Mouse (Mus musculus): ENCODE measurements at regions not wholly inside any gene's neighbourhood (a gene's known extent, or its start where the extent isn't known, plus 50 kb on each side); places are given as distances from the start of the nearest gene placed in this dataset.
A peak's percentile ranks its signal among the peaks of the same experiment; 100 is the strongest.

GRCm38 (mm10) chr12:69434315-69434714, 62.1 kb upstream of the Gm9887 start:
- H3K27me3 ChIP-seq (ENCODE audit: control insufficient read depth, insufficient read depth, low read length): no peaks in the 10 kb centered on the region
- peaks cover 3% of the 10 kb centered on the region; the same call in 1 of the 2 replicates for H3K9me3 ChIP-seq (replicated peaks; ENCODE audit: control insufficient read depth, low read length)
- 23% methylated on average over 4 of the region's 4 CpGs for WGBS
- no peaks in the 10 kb centered on the region for H3K36me3 ChIP-seq (ENCODE audit: control insufficient read depth, insufficient read depth, low read length)
- peak; percentile 47; the same call in 1 of the 2 replicates for ATAC-seq (ENCODE audit: insufficient read depth, low FRiP score)
- H3K4me3 ChIP-seq (replicated peaks; ENCODE audit: low read length): no peak overlapping the region
- H3K9ac ChIP-seq (ENCODE audit: low read length): no peak overlapping the region
- H3K4me1 ChIP-seq (ENCODE audit: control insufficient read depth, insufficient read depth, low read length): peaks cover 19% of the 10 kb centered on the region
- no peak overlapping the region for H3K4me2 ChIP-seq (ENCODE audit: low read depth, low read length)
- peak overlapping the region; percentile 84 for H3K27ac ChIP-seq (ENCODE audit: low read length)

- no peaks in the 10 kb centered on the region for H3K27me3 ChIP-seq (ENCODE audit: control insufficient read depth, insufficient read depth, low read length)
- WGBS: 18% methylated on average over 7 of the region's 7 CpGs
- no peak overlapping the region for H3K4me2 ChIP-seq (ENCODE audit: low read depth, low read length)
- peaks cover 19% of the 10 kb centered on the region for H3K4me1 ChIP-seq (ENCODE audit: control insufficient read depth, insufficient read depth, low read length)
- peak overlapping the region; percentile 39; the same call in 1 of the 2 replicates for H3K9ac ChIP-seq (ENCODE audit: low read length)
- H3K36me3 ChIP-seq (ENCODE audit: control insufficient read depth, insufficient read depth, low read length): no peaks in the 10 kb centered on the region
- H3K4me3 ChIP-seq (replicated peaks; ENCODE audit: low read length): no peak overlapping the region
- ATAC-seq (ENCODE audit: insufficient read depth, low FRiP score): no peak
- H3K27ac ChIP-seq (ENCODE audit: low read length): no peak overlapping the region; the same call in 1 of the 2 replicates
- peaks cover 3% of the 10 kb centered on the region; the same call in 1 of the 2 replicates for H3K9me3 ChIP-seq (replicated peaks; ENCODE audit: control insufficient read depth, low read length)
These were observed 59.8 kb upstream of the Gm9887 start for GRCm38 (mm10) chr12:69432086-69432485.

GRCm38 (mm10) chr12:69428108-69428507, 55.9 kb upstream of the Gm9887 start:
- WGBS: 65% methylated on average over 6 of the region's 6 CpGs
- Histone ChIP-seq H3K27ac (ENCODE audit: low read length) (no peak overlapping the region), H3K4me1 (ENCODE audit: control insufficient read depth, insufficient read depth, low read length) (peaks cover 10% of the 10 kb centered on the region), H3K4me2 (ENCODE audit: low read depth, low read length) (no peak overlapping the region), H3K4me3 (replicated peaks; ENCODE audit: low read length) (no peak overlapping the region), H3K27me3 (ENCODE audit: control insufficient read depth, insufficient read depth, low read length) (no peaks in the 10 kb centered on the region), H3K9me3 (replicated peaks; ENCODE audit: control insufficient read depth, low read length) (no peaks in the 10 kb centered on the region; the same call in 1 of the 2 replicates), H3K9ac (ENCODE audit: low read length) (no peak overlapping the region), H3K36me3 (ENCODE audit: control insufficient read depth, insufficient read depth, low read length) (no peaks in the 10 kb centered on the region)
- ATAC-seq (ENCODE audit: insufficient read depth, low FRiP score): no peak

GRCm38 (mm10) chr12:69425610-69426009, 53.4 kb upstream of the Gm9887 start:
- WGBS: 75% methylated on average over 3 of the region's 3 CpGs
- Histone ChIP-seq H3K27me3 (ENCODE audit: control insufficient read depth, insufficient read depth, low read length) (no peaks in the 10 kb centered on the region), H3K4me3 (replicated peaks; ENCODE audit: low read length) (no peak overlapping the region), H3K27ac (ENCODE audit: low read length) (no peak overlapping the region), H3K36me3 (ENCODE audit: control insufficient read depth, insufficient read depth, low read length) (no peaks in the 10 kb centered on the region), H3K4me2 (ENCODE audit: low read depth, low read length) (no peak overlapping the region), H3K9ac (ENCODE audit: low read length) (no peak overlapping the region), H3K9me3 (replicated peaks; ENCODE audit: control insufficient read depth, low read length) (no peaks in the 10 kb centered on the region), H3K4me1 (ENCODE audit: control insufficient read depth, insufficient read depth, low read length) (peaks cover 3% of the 10 kb centered on the region; the same call in 1 of the 2 replicates)
- ATAC-seq (ENCODE audit: insufficient read depth, low FRiP score): no peak

GRCm38 (mm10) chr12:69424971-69425370, 52.7 kb upstream of the Gm9887 start:
- ATAC-seq (ENCODE audit: insufficient read depth, low FRiP score): peak; percentile 25; the same call in 1 of the 2 replicates
- H3K27ac ChIP-seq (ENCODE audit: low read length): peak overlapping the region; percentile 54
- no peaks in the 10 kb centered on the region for H3K36me3 ChIP-seq (ENCODE audit: control insufficient read depth, insufficient read depth, low read length)

More at GRCm38 (mm10) chr12:69424971-69425370, 52.7 kb upstream of the Gm9887 start:
- H3K9ac ChIP-seq (ENCODE audit: low read length): no peak overlapping the region
- 66% methylated on average over 14 of the region's 14 CpGs for WGBS
- H3K4me1 ChIP-seq (ENCODE audit: control insufficient read depth, insufficient read depth, low read length): peaks cover 3% of the 10 kb centered on the region; the same call in 1 of the 2 replicates
- no peaks in the 10 kb centered on the region for H3K9me3 ChIP-seq (replicated peaks; ENCODE audit: control insufficient read depth, low read length)
- no peaks in the 10 kb centered on the region for H3K27me3 ChIP-seq (ENCODE audit: control insufficient read depth, insufficient read depth, low read length)
- H3K4me2 ChIP-seq (ENCODE audit: low read depth, low read length): no peak overlapping the region
- no peak overlapping the region for H3K4me3 ChIP-seq (replicated peaks; ENCODE audit: low read length)

Measured in stomach, embryonic 16.5 days (tissue).